Mouse (Mus musculus) CH12.LX (cell line): Measurements from ENCODE around the gene Szrd1.

Experiments
- CTCF ChIP-seq, 2 experiments: IDR thresholded peaks in 1 of 2; conservative IDR thresholded peaks in 1 of 2; 2 replicates each; pipeline ENCODE4 v1.5.1; 2011 to 2012; ENCODE audit warnings: low read depth in 2 of 2, low read length in 2 of 2, improper control_type of control experiment in 1 of 2, inconsistent platforms in 1 of 2, mild to moderate bottlenecking in 1 of 2, moderate library complexity in 1 of 2
- EP300 ChIP-seq: IDR thresholded peaks from 2 replicates; pipeline ENCODE4 v1.6.1; 2011; ENCODE audit warnings: low read length, improper control_type of control experiment
- GABPA ChIP-seq: IDR thresholded peaks from 2 replicates; pipeline ENCODE4 v1.6.1; 2012; ENCODE audit warnings: low read depth, low read length, improper control_type of control experiment, inconsistent platforms; ENCODE audit not compliant: insufficient replicate concordance
- HCFC1 ChIP-seq: IDR thresholded peaks from 2 replicates; pipeline ENCODE4 v1.6.1; 2012; ENCODE audit warnings: low read depth, mild to moderate bottlenecking, inconsistent platforms, low read length, improper control_type of control experiment
- MAFK ChIP-seq: IDR thresholded peaks from 2 replicates; pipeline ENCODE4 v1.6.1; 2011; ENCODE audit warnings: low read length, improper control_type of control experiment; ENCODE audit not compliant: insufficient replicate concordance
- POLR2A ChIP-seq: IDR thresholded peaks from 2 replicates; pipeline ENCODE4 v1.6.1; 2011; ENCODE audit warnings: low read depth, mild to moderate bottlenecking, improper control_type of control experiment, low read length
- RAD21 ChIP-seq: IDR thresholded peaks from 2 replicates; pipeline ENCODE4 v1.6.1; 2011; ENCODE audit warnings: low read depth, mild to moderate bottlenecking, low read length, improper control_type of control experiment, moderate library complexity
- RCOR1 ChIP-seq: conservative IDR thresholded peaks from 2 replicates; pipeline ENCODE4 v1.6.1; 2012; ENCODE audit warnings: low read depth, mild to moderate bottlenecking, inconsistent platforms, low read length, improper control_type of control experiment
- TBP ChIP-seq: conservative IDR thresholded peaks from 2 replicates; pipeline ENCODE4 v1.6.1; 2011; ENCODE audit warnings: low read depth, low read length, improper control_type of control experiment
- TCF12 ChIP-seq: IDR thresholded peaks from 2 replicates; pipeline ENCODE4 v1.6.1; 2014; ENCODE audit warnings: low read depth, mild to moderate bottlenecking, inconsistent platforms, low read length, improper control_type of control experiment
- USF1 ChIP-seq: IDR thresholded peaks from 2 replicates; pipeline ENCODE4 v1.6.1; 2014; ENCODE audit warnings: low read depth, mild to moderate bottlenecking, inconsistent platforms, low read length, improper control_type of control experiment
- ZMIZ1 ChIP-seq: IDR thresholded peaks from 2 replicates; pipeline ENCODE4 v1.6.1; 2012; ENCODE audit warnings: low read depth, mild to moderate bottlenecking, inconsistent platforms, low read length, improper control_type of control experiment

DNA sequence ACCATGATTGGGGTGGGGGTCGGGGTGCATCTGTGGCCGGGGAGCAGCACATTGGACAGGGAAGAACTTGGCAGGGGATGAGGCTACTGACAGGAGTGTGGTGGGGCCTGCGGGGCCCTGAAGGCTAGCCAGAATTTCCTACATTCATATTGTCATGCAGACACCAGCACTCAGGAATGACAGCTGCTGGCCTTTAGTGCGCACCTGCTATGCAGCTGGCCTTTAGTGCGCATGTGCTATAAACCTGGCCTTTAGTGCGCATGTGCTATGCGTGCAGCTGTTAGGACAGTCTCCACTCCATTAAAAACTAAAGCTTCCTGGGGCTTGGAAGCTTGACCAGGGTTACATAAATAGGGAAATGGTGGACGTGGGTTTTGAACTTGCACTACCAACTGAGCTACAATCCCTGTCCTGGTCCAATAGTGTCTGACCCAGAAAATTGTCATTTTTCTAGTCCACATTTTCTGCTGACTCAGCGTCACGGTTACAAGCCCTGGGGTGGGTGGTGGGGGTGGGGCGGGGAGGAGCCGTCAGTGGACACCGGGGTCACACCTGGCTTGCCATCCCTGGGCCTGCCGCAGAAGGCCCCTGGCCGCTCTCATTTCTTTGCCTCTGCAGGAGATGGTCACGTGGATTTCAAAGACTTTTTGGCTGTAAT is 32.9 kb downstream of the Szrd1 start:
- TF ChIP-seq ZMIZ1 (no peak), POLR2A (no peak), EP300 (no peak), CTCF (conservative IDR thresholded peaks at IDR 0.05 in 1 of 2, IDR thresholded peaks at IDR 0.05 in 1 of 2; ENCODE audit: low read depth in 2 of 2, low read length in 2 of 2) (no peak), USF1 (no peak), HCFC1 (no peak), GABPA (no peak), RCOR1 (no peak), RAD21 (no peak), TBP (no peak), TCF12 (no peak), MAFK (peak; percentile 92)
